Mouse (Mus musculus): Measurements from ENCODE around the gene Slc38a3. TPM values are rescaled to one million over a fixed set of nuclear protein-coding genes. Genes with fewer than 3 reads are reported as not detected.

Slc38a3 gene
- total RNA-seq, 2 experiments from 2014 or later, result 42.0 to 95.1 TPM

Other genes starting within 250 kb of the Slc38a3 start
- 10 to 100 TPM; 31.4 to 37.6 TPM for gene Tmem115, start 135.6 kb downstream of the Slc38a3 start, total RNA-seq (2021)
- 10 to 100 TPM; 15.4 to 16.1 TPM for gene Cyb561d2, start 127.3 kb downstream of the Slc38a3 start, total RNA-seq (2021)
- gene Nprl2, start 127.3 kb downstream of the Slc38a3 start, total RNA-seq (2021), result 10 to 100 TPM; 19.2 to 21.3 TPM
- gene Zmynd10, start 122.2 kb downstream of the Slc38a3 start, total RNA-seq (2021), result not detected
- 10 to 100 TPM; 23.6 to 27.7 TPM for gene Rassf1, start 118.0 kb downstream of the Slc38a3 start, total RNA-seq (2021)
- gene Tusc2, start 106.3 kb downstream of the Slc38a3 start, total RNA-seq (2021), result 10 to 100 TPM; 35.2 to 35.4 TPM
- 10 to 100 TPM; 40.2 to 47.6 TPM for gene Hyal2, start 101.6 kb downstream of the Slc38a3 start, total RNA-seq (2021)
- 1 to 10 TPM; 8.9 to 9.3 TPM for gene Hyal1, start 92.6 kb downstream of the Slc38a3 start, total RNA-seq (2021)
- 10 to 100 TPM; 17.7 to 20.6 TPM for gene Naa80, start 90.6 kb downstream of the Slc38a3 start, total RNA-seq (2021)
- 1 to 10 TPM; 1.0 to 1.2 TPM for gene Hyal3, start 88.7 kb downstream of the Slc38a3 start, total RNA-seq (2021)
- gene Ifrd2, start 81.9 kb downstream of the Slc38a3 start, total RNA-seq (2021), result 10 to 100 TPM; 37.4 to 40.9 TPM
- gene Sema3b, start 60.3 kb downstream of the Slc38a3 start, total RNA-seq (2021), result 10 to 100 TPM in 1 of 2 experiments, 1 to 10 TPM in 1; 9.5 to 13.2 TPM
- gene Gnai2, start 34.2 kb downstream of the Slc38a3 start, total RNA-seq (2021), result 100 to 1,000 TPM; 292 to 327 TPM
- under 1 TPM; 0.33 to 0.42 TPM for gene Gnat1, start 10.2 kb upstream of the Slc38a3 start, total RNA-seq (2021)
- 10 to 100 TPM; 20.2 to 24.8 TPM for gene Sema3f, start 40.9 kb upstream of the Slc38a3 start, total RNA-seq (2021)
- 100 to 1,000 TPM in 1 of 2 experiments, 10 to 100 TPM in 1; 97.7 to 131 TPM for gene Rbm5, start 101.5 kb upstream of the Slc38a3 start, total RNA-seq (2021)
- 10 to 100 TPM; 35.9 to 56.7 TPM for gene Rbm6, start 203.7 kb upstream of the Slc38a3 start, total RNA-seq (2021)
- 10 to 100 TPM; 11.1 to 13.1 TPM for gene Mon1a, start 218.6 kb upstream of the Slc38a3 start, total RNA-seq (2021)
- gene Mst1r, start 237.3 kb upstream of the Slc38a3 start, total RNA-seq (2021), result 1 to 10 TPM; 5.6 to 8.5 TPM